Mouse (Mus musculus): Measurements from ENCODE around the gene Gm16253.
"Not testable (repeated sequence)": the region's sequence is repeated elsewhere in the genome, so short reads cannot be mapped to it uniquely, and the experiment has no call there.

Gm16253 gene

GRCm38 (mm10) chr3:96600639-96601250 is 24.0 kb downstream of the Gm16253 start, which contains the start of gene Lix1l:
TSS of gene Lix1l (plus strand) at chr3:96601149.
- DNase-seq, result peak; percentile 91

- peak; percentile 75 for DNase-seq
These were observed 24.5 kb downstream of the Gm16253 start for GRCm38 (mm10) chr3:96601251-96601787.

- peak; percentile 49 for DNase-seq
These were observed 25.3 kb downstream of the Gm16253 start for GRCm38 (mm10) chr3:96601941-96602703.

- no peak for DNase-seq
These were observed 25.9 kb downstream of the Gm16253 start for GRCm38 (mm10) chr3:96602704-96603084.

- no peak for DNase-seq
These were observed 26.5 kb downstream of the Gm16253 start for GRCm38 (mm10) chr3:96603311-96603710.

- not testable (repeated sequence) for DNase-seq
These were observed 29.2 kb downstream of the Gm16253 start for GRCm38 (mm10) chr3:96606007-96606406.

GRCm38 (mm10) chr3:96606618-96607017 is 29.8 kb downstream of the Gm16253 start:
- no peak for DNase-seq

- no peak for DNase-seq
These were observed 41.2 kb downstream of the Gm16253 start for GRCm38 (mm10) chr3:96617941-96618340.

GRCm38 (mm10) chr3:96623201-96623600 is 46.4 kb downstream of the Gm16253 start:
- DNase-seq, result no peak

GRCm38 (mm10) chr3:96629729-96630600 is 53.2 kb downstream of the Gm16253 start, which contains the start of gene Rbm8a:
TSS of gene Rbm8a (plus strand) at chr3:96629933.
- DNase-seq, result peak; percentile 97

Measured in lung, postnatal 14 days (tissue).